ENCODE assay signal across 24 mouse cellular contexts in the genomic region with DNA sequence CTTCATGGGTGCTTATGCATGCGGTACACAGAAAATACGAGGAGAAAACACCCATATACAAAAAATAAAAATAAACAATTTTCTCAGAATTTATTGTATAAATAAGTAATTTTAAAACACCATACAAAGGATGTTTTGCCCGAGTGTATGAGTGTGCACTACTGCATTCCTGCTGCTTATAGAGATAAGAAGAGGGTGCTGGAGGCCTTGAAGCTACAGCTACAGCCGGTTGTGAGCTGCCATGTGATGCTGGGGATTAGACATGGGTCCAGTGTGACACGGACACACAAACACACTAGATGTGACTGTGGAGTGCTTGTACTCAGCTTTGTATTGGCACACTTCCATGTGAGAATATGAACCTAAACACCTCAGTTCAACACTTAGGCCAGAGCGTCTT.
"Had no signal": no experiment of that assay in that cellular context is flagged by ENCODE, and none has a peak within 500 bp of the region (broad histone marks: within the 10 kb centered on the region; RNA-seq: fewer than 3 reads in every experiment).

No protein-coding gene starts in this region.

- H3K27me3 ChIP-seq: heart, embryonic 12.5 days; hindbrain, embryonic 13.5 days; hindbrain, embryonic 15.5 days; kidney, embryonic 15.5 days; limb, embryonic 13.5 days; limb, embryonic 15.5 days had no signal

- DNase-seq: forebrain, postnatal 0 days; gastrocnemius, postnatal 14 days; gastrocnemius, postnatal 36 days; heart, adult 18-20 months; heart, postnatal 14 days; heart, postnatal 36 days; kidney, adult 11 months; kidney, adult 2 months; kidney, adult 9 months; kidney, postnatal 14 days; kidney, postnatal 36 days; layer of hippocampus, adult 9-11 months; layer of hippocampus, postnatal 36 days; left cerebral cortex, postnatal 4 days had no signal

- H3K4me2 ChIP-seq: heart, embryonic 12.5 days; hindbrain, embryonic 13.5 days; hindbrain, embryonic 15.5 days; kidney, embryonic 15.5 days; limb, embryonic 13.5 days; limb, embryonic 15.5 days had no signal

- H3K9ac ChIP-seq: forebrain, postnatal 0 days; heart, embryonic 12.5 days; hindbrain, embryonic 13.5 days; hindbrain, embryonic 15.5 days; kidney, embryonic 15.5 days; limb, embryonic 13.5 days; limb, embryonic 15.5 days had no signal

- H3K4me1 ChIP-seq: hindbrain, embryonic 13.5 days; hindbrain, embryonic 15.5 days; kidney, embryonic 15.5 days; limb, embryonic 13.5 days; limb, embryonic 15.5 days had no signal

- H3K9me3 ChIP-seq: heart, embryonic 10.5 days; heart, embryonic 12.5 days; hindbrain, embryonic 13.5 days; hindbrain, embryonic 15.5 days; kidney, embryonic 15.5 days; limb, embryonic 13.5 days; limb, embryonic 15.5 days had no signal

- H3K4me3 ChIP-seq: heart, embryonic 10.5 days; heart, embryonic 12.5 days; hindbrain, embryonic 13.5 days; hindbrain, embryonic 15.5 days; kidney, embryonic 15.5 days; limb, embryonic 13.5 days; limb, embryonic 15.5 days had no signal

- ATAC-seq: forebrain, postnatal 0 days; hindbrain, postnatal 0 days; intestine, embryonic 16.5 days had no signal

- H3K27ac ChIP-seq: heart, embryonic 10.5 days; hindbrain, embryonic 13.5 days; hindbrain, embryonic 15.5 days; hindbrain, postnatal 0 days; kidney, embryonic 15.5 days; kidney, postnatal 0 days; limb, embryonic 13.5 days; limb, embryonic 15.5 days had no signal
